ENCODE assay signal across 7 mouse cellular contexts in the genomic region with DNA sequence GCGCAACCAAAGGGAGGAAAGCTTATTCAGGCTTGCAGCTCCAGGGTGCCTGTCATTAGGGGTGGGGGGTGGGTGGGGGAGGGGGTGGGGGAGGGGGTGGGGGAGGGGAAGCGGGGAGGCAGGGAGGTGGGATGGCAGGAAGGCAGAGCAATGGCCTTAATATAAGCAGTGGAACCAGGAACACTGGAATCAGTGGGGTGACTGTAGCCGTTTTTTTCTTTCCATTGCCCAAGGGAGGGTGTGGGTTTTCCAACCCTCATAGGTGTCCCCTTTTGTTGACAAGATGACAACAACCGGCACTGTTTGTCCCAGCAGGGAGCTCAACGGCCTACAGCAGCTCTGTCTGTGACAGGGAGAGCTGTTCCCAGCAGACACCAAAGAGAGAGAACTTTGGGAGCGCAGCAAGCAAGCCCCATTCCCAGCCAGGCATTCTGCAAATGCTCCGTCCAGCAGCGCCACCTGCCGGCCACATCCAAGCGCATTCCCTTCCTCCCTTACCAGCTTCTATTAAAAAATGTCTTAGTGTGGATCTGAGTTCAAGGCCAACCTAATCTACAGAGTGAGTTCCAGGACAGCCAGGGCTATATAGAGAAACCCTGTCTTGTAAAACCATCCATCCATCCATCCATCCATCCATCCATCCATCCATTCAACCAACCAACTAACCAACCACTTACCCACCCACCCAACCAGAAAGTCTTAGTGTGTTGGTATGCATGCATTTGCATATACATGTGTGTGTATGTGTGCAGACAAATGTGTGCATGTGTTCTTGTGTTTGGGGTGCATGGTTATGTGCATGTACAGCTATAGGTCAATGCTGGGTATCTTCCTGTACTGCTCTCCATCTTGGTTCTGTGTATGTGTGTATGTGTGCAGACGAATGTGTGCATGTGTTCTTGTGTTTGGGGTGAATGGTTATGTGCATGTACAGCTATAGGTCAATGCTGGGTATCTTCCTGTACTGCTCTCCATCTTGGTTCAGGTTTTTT. TPM values are rescaled to one million over a fixed set of nuclear protein-coding genes. Genes with fewer than 3 reads are reported as not detected.
A peak's percentile ranks its signal among the peaks of the same experiment; 100 is the strongest.
DNase-seq lines count a peak whose midpoint lies in the region; ATAC-seq lines count a peak whose summit lies in the region.

No protein-coding gene starts in this region.

- H3K4me1 ChIP-seq in intestine, embryonic 15.5 days (replicated peaks): no peaks in the 10 kb centered on the region
- H3K4me1 ChIP-seq in midbrain, embryonic 11.5 days (ENCODE audit: control insufficient read depth, insufficient read depth, low read length): no peaks in the 10 kb centered on the region

- no peaks in the 10 kb centered on the region for H3K36me3 ChIP-seq in intestine, embryonic 15.5 days
- H3K36me3 ChIP-seq in midbrain, embryonic 11.5 days (ENCODE audit: control insufficient read depth, insufficient read depth, low read length): no peaks in the 10 kb centered on the region

- no peak overlapping the region for H3K9ac ChIP-seq in intestine, embryonic 15.5 days
- H3K9ac ChIP-seq in midbrain, embryonic 11.5 days (ENCODE audit: low read length): no peak overlapping the region

- peak; percentile 89 to 92 for DNase-seq in adrenal gland, adult 18-20 months (ENCODE audit: low spot score in 2 of 2)
- peak; percentile 90 for DNase-seq in embryo, embryonic 11 days
- peak; percentile 87 to 89 for DNase-seq in gastrocnemius, postnatal 36 days
- DNase-seq in left cerebral cortex, postnatal 14 days (ENCODE audit: low spot score in 2 of 2): peak; percentile 86 to 90
- DNase-seq in midbrain, embryonic 11.5 days (ENCODE audit: low spot score, missing footprints): peak; percentile 100
- DNase-seq in skeletal muscle tissue, adult 2 months (ENCODE audit: low read depth, low spot score): peak; percentile 68

- H3K27me3 ChIP-seq in intestine, embryonic 15.5 days (replicated peaks): no peaks in the 10 kb centered on the region
- H3K27me3 ChIP-seq in midbrain, embryonic 11.5 days (ENCODE audit: control insufficient read depth, insufficient read depth, low read length): no peaks in the 10 kb centered on the region

- H3K9me3 ChIP-seq in intestine, embryonic 15.5 days: no peaks in the 10 kb centered on the region
- H3K9me3 ChIP-seq in midbrain, embryonic 11.5 days (ENCODE audit: control insufficient read depth, low read length): no peaks in the 10 kb centered on the region

- ATAC-seq in intestine, embryonic 15.5 days: peak; percentile 76
- ATAC-seq in midbrain, embryonic 11.5 days (ENCODE audit: low FRiP score): peak; percentile 84

- H3K4me3 ChIP-seq in intestine, embryonic 15.5 days (replicated peaks): no peak overlapping the region
- no peak overlapping the region for H3K4me3 ChIP-seq in midbrain, embryonic 11.5 days (ENCODE audit: low read depth, low read length)

- H3K4me2 ChIP-seq in intestine, embryonic 15.5 days (replicated peaks): peak overlapping the region; percentile 28; the same call in 1 of the 2 replicates
- H3K4me2 ChIP-seq in midbrain, embryonic 11.5 days: no peak overlapping the region

- H3K27ac ChIP-seq in intestine, embryonic 15.5 days: no peak overlapping the region
- no peak overlapping the region for H3K27ac ChIP-seq in midbrain, embryonic 11.5 days (ENCODE audit: low read depth, low read length)

- WGBS in intestine, embryonic 15.5 days: 18% methylated on average over 11 of the region's 11 CpGs
- WGBS in midbrain, embryonic 11.5 days: 12% methylated on average over 10 of the region's 11 CpGs

- intact Hi-C loops in gastrocnemius, postnatal 36 days (cut with DNase I): loop anchor here (5.0 to 10.0 kb wide), 3 partner anchors 70 to 360 kb away; no protein-coding TSS in a partner anchor
- intact Hi-C loops in left cerebral cortex, postnatal 14 days (cut with DNase I): loop anchor here (1.0 to 10.0 kb wide), 2 partner anchors 71 to 362 kb away; no protein-coding TSS in a partner anchor

RNA-seq across cellular contexts. Expression of gene Cd70, which starts 17.5 kb away (rescaled TPM):
- not detected for total RNA-seq in adrenal gland, adult 18-20 months (2021)
- not detected for total RNA-seq in gastrocnemius, postnatal 36 days (2021)
- polyA plus RNA-seq in intestine, embryonic 15.5 days (2015; fragmentation: Nextera tagmentation; extraction: Ambion mirVana): 0.23 TPM in 1 of 2 replicates, not detected in the other
- total RNA-seq in left cerebral cortex, postnatal 14 days (2021): not detected
- polyA plus RNA-seq in midbrain, embryonic 11.5 days (2014; fragmentation: Nextera tagmentation; extraction: Ambion mirVana): 0.16 and 0.40 TPM in 2 replicates

RNA-seq across cellular contexts. Expression of gene Tnfsf14, which starts 26.9 kb away (rescaled TPM):
- under 1 TPM in 1 of 2 experiments, not detected in 1; 0.36 TPM for total RNA-seq in adrenal gland, adult 18-20 months (2021)
- under 1 TPM in 1 of 2 experiments, not detected in 1; 0.18 TPM for total RNA-seq in gastrocnemius, postnatal 36 days (2021)
- polyA plus RNA-seq in intestine, embryonic 15.5 days (2015; fragmentation: Nextera tagmentation; extraction: Ambion mirVana): 0.23 and 0.29 TPM in 2 replicates
- total RNA-seq in left cerebral cortex, postnatal 14 days (2021): not detected
- polyA plus RNA-seq in midbrain, embryonic 11.5 days (2014; fragmentation: Nextera tagmentation; extraction: Ambion mirVana): 0.07 and 0.11 TPM in 2 replicates
